Mouse (Mus musculus) embryonic facial prominence, embryonic 11.5 days (tissue): ENCODE measurements around the gene Pfdn2. TPM values are rescaled to one million over a fixed set of nuclear protein-coding genes. Genes with fewer than 3 reads are reported as not detected.
"Not testable (repeated sequence)": the region's sequence is repeated elsewhere in the genome, so short reads cannot be mapped to it uniquely, and the experiment has no call there.

Experiments used
- ATAC-seq: fragments of 200-750 bp; cut with Nextera tagmentation; replicated peaks from 2 replicates; pipeline ENCODE4 v1.8.0; 2017; ENCODE audit warnings: low read depth; ENCODE audit not compliant: insufficient number of reproducible peaks, low FRiP score, low TSS enrichment
- DNase-seq: peaks from one replicate; pipeline ENCODE4 v3.0.0-alpha.2; 2015; ENCODE audit warnings: low spot score
- H3K27ac ChIP-seq: fragments of 300-500 bp; sonication (generic); replicated peaks from 2 replicates; pipeline ENCODE4 v1.5.1; 2014; ENCODE audit warnings: mild to moderate bottlenecking, low read depth, low read length, control low read depth
- H3K27me3 ChIP-seq: fragments of 300-500 bp; sonication (generic); 2 replicates; pipeline ENCODE4 v1.6.1; 2014; ENCODE audit warnings: mild to moderate bottlenecking, low read length, moderate library complexity, mixed read lengths; ENCODE audit not compliant: control insufficient read depth, insufficient read depth
- H3K36me3 ChIP-seq: fragments of 300-500 bp; sonication (generic); replicated peaks from 2 replicates; pipeline ENCODE4 v1.6.1; 2014; ENCODE audit warnings: low read depth, mild to moderate bottlenecking, low read length, moderate library complexity, mixed read lengths; ENCODE audit not compliant: control insufficient read depth, insufficient read depth
- H3K4me1 ChIP-seq: fragments of 300-500 bp; sonication (generic); 2 replicates; pipeline ENCODE4 v1.6.1; 2014; ENCODE audit warnings: low read length, mixed read lengths; ENCODE audit not compliant: control insufficient read depth, insufficient read depth
- H3K4me2 ChIP-seq: fragments of 300-500 bp; sonication (generic); 2 replicates; pipeline ENCODE4 v1.6.1; 2014; ENCODE audit warnings: low read depth, mild to moderate bottlenecking, control low read depth, low read length, moderate library complexity
- H3K4me3 ChIP-seq: fragments of 300-500 bp; sonication (generic); 2 replicates; pipeline ENCODE4 v1.5.1; 2014; ENCODE audit warnings: low read depth, low read length, control low read depth
- H3K9ac ChIP-seq: fragments of 300-500 bp; sonication (generic); replicated peaks from 2 replicates; pipeline ENCODE4 v1.6.1; 2014; ENCODE audit warnings: mild to moderate bottlenecking, control low read depth, low read length
- H3K9me3 ChIP-seq: fragments of 300-500 bp; sonication (generic); replicated peaks from 2 replicates; pipeline ENCODE4 v1.6.1; 2016; ENCODE audit warnings: mild to moderate bottlenecking, low read length, inconsistent platforms, mixed read lengths; ENCODE audit not compliant: control insufficient read depth
- WGBS: fragments of 180-500 bp; shearing (Covaris S2); extraction: QIAGEN DNeasy Blood & Tissue Kit; methylation state at CpG from one replicate; pipeline ENCODE4 v1.1.7; 2014; 5-methylcytosine and 5-hydroxymethylcytosine counted together
- polyA plus RNA-seq: library from polyadenylated mRNA; unstranded; fragments of >200 nt; fragmentation: Nextera tagmentation; extraction: Ambion mirVana; gene quantifications from 2 replicates; pipeline ENCODE4 v1.2.1, GENCODE M21; 2014

The Pfdn2 gene
- polyA plus RNA-seq, 1 experiment from 2014 or later: 70.1 TPM

GRCm38 (mm10) chr1:171325571-171325970 is 19.9 kb upstream of the Pfdn2 start:
- DNase-seq: no peak
- Histone ChIP-seq H3K4me2 (no peak overlapping the region), H3K27me3 (no peaks in the 10 kb centered on the region), H3K36me3 (no peaks in the 10 kb centered on the region), H3K4me1 (no peaks in the 10 kb centered on the region), H3K4me3 (no peak overlapping the region), H3K9ac (no peak overlapping the region), H3K27ac (no peak overlapping the region), H3K9me3 (no peaks in the 10 kb centered on the region)
- ATAC-seq: no peak
- WGBS: 81% methylated on average over 2 of the region's 2 CpGs

- not testable (repeated sequence) for DNase-seq, H3K27me3 ChIP-seq, H3K9ac ChIP-seq, H3K27ac ChIP-seq, ATAC-seq, H3K36me3 ChIP-seq, H3K9me3 ChIP-seq, H3K4me1 ChIP-seq, H3K4me2 ChIP-seq, H3K4me3 ChIP-seq
- WGBS: 86% methylated on average over 4 of the region's 4 CpGs
Measured at GRCm38 (mm10) chr1:171326588-171326987, 18.9 kb upstream of the Pfdn2 start.

- Histone ChIP-seq H3K4me3 (peak overlapping the region; percentile 82), H3K9me3 (no peaks in the 10 kb centered on the region), H3K36me3 (no peaks in the 10 kb centered on the region), H3K27ac (peak overlapping the region; percentile 99), H3K4me2 (peak overlapping the region; percentile 78), H3K9ac (peak overlapping the region; percentile 99), H3K4me1 (no peaks in the 10 kb centered on the region; the same call in 1 of the 2 replicates), H3K27me3 (no peaks in the 10 kb centered on the region)
- 37% methylated on average over 9 of the region's 9 CpGs for WGBS
- DNase-seq: peak; percentile 46
- ATAC-seq: no peak
Measured at GRCm38 (mm10) chr1:171328244-171328643, 17.2 kb upstream of the Pfdn2 start.

DNA sequence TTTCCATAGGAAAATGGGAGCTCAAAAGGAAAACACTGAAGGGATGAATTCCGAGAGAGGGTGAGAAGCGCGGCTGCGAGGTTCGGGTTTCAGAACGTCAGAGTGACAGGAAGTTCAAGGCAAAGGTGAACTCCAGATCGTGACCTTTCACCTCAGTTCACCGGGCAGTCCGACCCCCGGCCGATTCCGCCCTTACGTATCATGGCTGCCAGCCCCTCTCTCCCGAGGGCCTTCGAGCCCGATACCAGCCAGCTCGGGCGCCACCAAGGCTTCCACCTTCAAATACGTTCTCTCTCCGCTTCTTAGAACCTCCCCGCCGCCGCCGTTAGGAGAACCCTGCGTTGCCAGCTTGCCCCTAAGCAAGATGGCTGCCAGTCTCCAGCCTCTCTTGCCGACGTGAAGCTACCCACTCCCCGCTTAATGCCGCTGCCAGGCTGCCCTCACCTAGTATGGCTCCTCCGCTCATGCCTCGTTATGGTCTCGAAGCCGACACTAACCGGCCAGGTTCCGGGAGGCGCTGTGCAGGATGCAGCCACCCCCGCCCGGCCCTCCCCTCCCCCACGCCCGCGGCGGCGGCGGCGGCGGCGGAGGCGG is 16.5 kb upstream of the Pfdn2 start, which contains the start of gene Dedd:
Dedd (plus strand) TSS at position 307 of the 594 bp plus-strand sequence.
- no peaks in the 10 kb centered on the region; the same call in 1 of the 2 replicates for H3K4me1 ChIP-seq
- H3K27me3 ChIP-seq: no peaks in the 10 kb centered on the region
- peak within 1 kb of the TSS; percentile 78 for H3K4me2 ChIP-seq
- DNase-seq (peak; percentile 93), ATAC-seq (peak; percentile 95)
- peak within 1 kb of the TSS; percentile 99 for H3K9ac ChIP-seq
- WGBS: under 1% methylated on average over 43 of the region's 48 CpGs
- H3K4me3 ChIP-seq: peak within 1 kb of the TSS; percentile 82
- H3K27ac ChIP-seq: peak within 1 kb of the TSS; percentile 99
- H3K36me3 ChIP-seq: no peaks in the 10 kb centered on the region
- H3K9me3 ChIP-seq: no peaks in the 10 kb centered on the region

GRCm38 (mm10) chr1:171329433-171330215 is 15.8 kb upstream of the Pfdn2 start:
- no peaks in the 10 kb centered on the region for H3K27me3 ChIP-seq
- no peaks in the 10 kb centered on the region for H3K9me3 ChIP-seq
- 1% methylated on average over 41 of the region's 61 CpGs for WGBS

DNA sequence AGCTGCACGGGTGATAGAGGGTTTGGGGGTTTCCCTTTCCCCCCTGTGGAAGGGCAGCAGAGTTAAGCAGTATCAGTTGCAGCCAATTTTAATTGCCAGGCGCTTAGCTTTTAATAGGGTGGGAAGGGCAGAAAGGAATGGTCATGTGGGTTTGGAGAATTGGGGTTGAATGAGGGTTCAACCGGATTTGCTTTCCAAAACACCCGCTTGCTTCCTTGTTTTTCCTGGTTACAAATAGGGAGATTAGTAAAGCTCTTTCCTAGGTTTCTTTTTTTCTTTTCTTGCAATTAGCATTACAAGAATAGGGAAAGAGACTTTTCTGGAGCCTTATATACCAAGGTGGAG is 15.3 kb upstream of the Pfdn2 start:
- Histone ChIP-seq H3K9ac (peak overlapping the region; percentile 99), H3K4me3 (peak overlapping the region; percentile 82), H3K9me3 (no peaks in the 10 kb centered on the region), H3K4me1 (no peaks in the 10 kb centered on the region; the same call in 1 of the 2 replicates), H3K4me2 (peak overlapping the region; percentile 78), H3K36me3 (no peaks in the 10 kb centered on the region), H3K27me3 (no peaks in the 10 kb centered on the region), H3K27ac (peak overlapping the region; percentile 99)
- no peak for DNase-seq
- no peak for ATAC-seq
- WGBS: under 1% methylated on average over 4 of the region's 4 CpGs

More at GRCm38 (mm10) chr1:171329433-171330215, 15.8 kb upstream of the Pfdn2 start:
- H3K4me1 ChIP-seq: no peaks in the 10 kb centered on the region; the same call in 1 of the 2 replicates
- peak; percentile 88 for ATAC-seq
- peak overlapping the region; percentile 78 for H3K4me2 ChIP-seq
- H3K27ac ChIP-seq: peak overlapping the region; percentile 99
- peak; percentile 92 for DNase-seq
- no peaks in the 10 kb centered on the region for H3K36me3 ChIP-seq
- peak overlapping the region; percentile 82 for H3K4me3 ChIP-seq
- H3K9ac ChIP-seq: peak overlapping the region; percentile 99

- Histone ChIP-seq H3K4me1 (no peaks in the 10 kb centered on the region), H3K4me3 (no peak overlapping the region), H3K36me3 (peaks cover 5% of the 10 kb centered on the region), H3K9me3 (no peaks in the 10 kb centered on the region; the same call in 1 of the 2 replicates), H3K4me2 (no peak overlapping the region), H3K27ac (no peak overlapping the region), H3K9ac (no peak overlapping the region), H3K27me3 (no peaks in the 10 kb centered on the region)
- ATAC-seq (no peak), DNase-seq (no peak)
- WGBS: 93% methylated on average over 16 of the region's 16 CpGs
Measured at GRCm38 (mm10) chr1:171342262-171343207, 2.9 kb upstream of the Pfdn2 start.
